Mouse (Mus musculus): ENCODE data around the gene Atic.

DNA sequence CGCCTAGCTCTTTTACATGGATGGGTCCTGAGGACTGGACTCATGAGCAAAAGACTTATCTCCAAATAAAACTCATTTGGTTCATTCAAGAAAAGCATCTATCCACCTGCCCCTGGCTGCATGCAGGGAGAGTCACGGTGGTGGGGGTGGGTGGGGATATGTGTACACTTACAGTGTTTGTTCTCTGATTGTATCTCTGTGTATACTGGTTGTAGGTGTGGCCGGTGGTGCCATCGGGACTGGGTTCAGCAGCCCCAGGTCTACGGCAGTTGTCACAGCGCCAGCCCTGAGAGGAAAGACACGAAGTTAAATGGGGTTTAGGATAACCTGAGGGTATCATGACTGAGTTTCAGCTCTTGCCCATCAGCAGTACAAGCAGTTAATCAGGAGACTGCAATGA lies 29.7 kb downstream of the Atic start:
- no peak for TF ChIP-seq GATA1 (IDR thresholded peaks at IDR 0.05; ENCODE audit: borderline replicate concordance, low read length)
- no peak for TF ChIP-seq FLI1 (IDR thresholded peaks at IDR 0.05; ENCODE audit: low read length)
